In the genomic region with DNA sequence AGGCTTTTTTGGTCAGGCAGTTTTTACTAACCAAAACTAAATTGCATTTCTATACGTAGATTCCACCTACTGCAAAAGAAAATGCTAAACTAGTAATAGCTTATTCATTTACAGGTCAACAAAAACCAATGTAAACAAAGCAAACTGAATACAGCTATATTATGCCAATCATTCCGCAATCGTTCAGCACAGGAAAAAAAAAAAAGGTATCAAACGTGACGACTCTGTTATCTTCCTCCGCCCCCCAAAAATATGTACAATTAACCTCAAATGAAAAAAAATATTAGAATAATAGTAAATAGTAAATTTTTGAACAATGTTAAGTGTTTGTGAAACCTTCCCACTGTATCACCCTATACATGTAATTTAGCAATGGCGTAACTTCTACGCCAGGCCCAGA, we compare ENCODE assay signal across 8 mouse cellular contexts. TPM values are rescaled to one million over a fixed set of nuclear protein-coding genes. Genes with fewer than 3 reads are reported as not detected.
DNase-seq lines count a peak whose midpoint lies in the region; ATAC-seq and TF ChIP-seq lines count a peak whose summit lies in the region.

No protein-coding gene starts in this region.

- H3K36me3 ChIP-seq in embryonic facial prominence, embryonic 13.5 days = no peaks in the 10 kb centered on the region
- H3K36me3 ChIP-seq in intestine, embryonic 16.5 days (ENCODE audit: control insufficient read depth, insufficient read depth, low read length) = no peaks in the 10 kb centered on the region
- H3K36me3 ChIP-seq in neural tube, embryonic 13.5 days = no peaks in the 10 kb centered on the region

- H3K9ac ChIP-seq in embryonic facial prominence, embryonic 13.5 days = peak overlapping the region; percentile 97
- H3K9ac ChIP-seq in intestine, embryonic 16.5 days (ENCODE audit: low read depth, low read length) = peak overlapping the region; percentile 96
- peak overlapping the region; percentile 88 for H3K9ac ChIP-seq in neural tube, embryonic 13.5 days

- peak overlapping the region; percentile 83 for H3K4me2 ChIP-seq in embryonic facial prominence, embryonic 13.5 days
- peak overlapping the region; percentile 84 for H3K4me2 ChIP-seq in intestine, embryonic 16.5 days (ENCODE audit: low read depth, low read length)
- peak overlapping the region; percentile 89 for H3K4me2 ChIP-seq in neural tube, embryonic 13.5 days

- peaks cover 23% of the 10 kb centered on the region for H3K4me1 ChIP-seq in embryonic facial prominence, embryonic 13.5 days
- peaks cover 16% of the 10 kb centered on the region for H3K4me1 ChIP-seq in intestine, embryonic 16.5 days (ENCODE audit: control insufficient read depth, insufficient read depth, low read length)
- H3K4me1 ChIP-seq in neural tube, embryonic 13.5 days (replicated peaks) = peaks cover 35% of the 10 kb centered on the region

- TF ChIP-seq CTCF in left cerebral cortex, adult 2 months (IDR thresholded peaks at IDR 0.05) = no peak

- 17% methylated on average over 8 of the region's 8 CpGs for WGBS in embryonic facial prominence, embryonic 13.5 days
- WGBS in intestine, embryonic 16.5 days = 12% methylated on average over 8 of the region's 8 CpGs
- WGBS in neural tube, embryonic 13.5 days = 19% methylated on average over 8 of the region's 8 CpGs

- ATAC-seq in embryonic facial prominence, embryonic 13.5 days (ENCODE audit: insufficient number of reproducible peaks, insufficient read depth, low FRiP score, low TSS enrichment, low read depth) = no peak
- ATAC-seq in intestine, embryonic 16.5 days = no peak
- no peak for ATAC-seq in neural tube, embryonic 13.5 days (ENCODE audit: low read depth)

- no peaks in the 10 kb centered on the region for H3K9me3 ChIP-seq in embryonic facial prominence, embryonic 13.5 days
- no peaks in the 10 kb centered on the region for H3K9me3 ChIP-seq in intestine, embryonic 16.5 days (ENCODE audit: control insufficient read depth, low read length)
- H3K9me3 ChIP-seq in neural tube, embryonic 13.5 days = no peaks in the 10 kb centered on the region

- intact Hi-C loops in left cerebral cortex, adult 2 months (cut with DNase I) = no loop called here
- intact Hi-C loops in left cerebral cortex, postnatal 25 days (cut with DNase I) = no loop called here

- peak overlapping the region; percentile 98 for H3K4me3 ChIP-seq in left cerebral cortex, adult 2 months
- peak overlapping the region; percentile 98 for H3K4me3 ChIP-seq in embryonic facial prominence, embryonic 13.5 days
- peak overlapping the region; percentile 99 for H3K4me3 ChIP-seq in intestine, embryonic 16.5 days (ENCODE audit: low read length)
- H3K4me3 ChIP-seq in neural tube, embryonic 13.5 days = peak overlapping the region; percentile 75

- H3K27me3 ChIP-seq in embryonic facial prominence, embryonic 13.5 days = no peaks in the 10 kb centered on the region
- no peaks in the 10 kb centered on the region for H3K27me3 ChIP-seq in intestine, embryonic 16.5 days (replicated peaks; ENCODE audit: control insufficient read depth, insufficient read depth, low read length)
- H3K27me3 ChIP-seq in neural tube, embryonic 13.5 days = no peaks in the 10 kb centered on the region

- H3K27ac ChIP-seq in left cerebral cortex, adult 2 months = peak overlapping the region; percentile 99
- H3K27ac ChIP-seq in embryonic facial prominence, embryonic 13.5 days = no peak overlapping the region
- H3K27ac ChIP-seq in intestine, embryonic 16.5 days (ENCODE audit: low read length) = no peak overlapping the region
- peak overlapping the region; percentile 97 for H3K27ac ChIP-seq in neural tube, embryonic 13.5 days (replicated peaks)

- DNase-seq in left cerebral cortex, adult 2 months (ENCODE audit: extremely low spot score in 1 of 2, low spot score in 2 of 2) = no peak
- DNase-seq in left cerebral cortex, postnatal 25 days (ENCODE audit: low spot score in 2 of 2) = no peak
- DNase-seq in left cerebral cortex, adult 8-10 months (ENCODE audit: low spot score in 2 of 2) = no peak
- no peak for DNase-seq in adrenal gland, adult 8-10 months
- DNase-seq in layer of hippocampus, adult 9-10 months (ENCODE audit: low spot score) = no peak

RNA-seq across cellular contexts. Expression of gene Fem1b, which starts 1.6 kb away (rescaled TPM):
- total RNA-seq in left cerebral cortex, adult 2 months (2021) = 100 to 1,000 TPM; 104 to 107 TPM
- total RNA-seq in left cerebral cortex, postnatal 25 days (2021) = 100 to 1,000 TPM; 103 to 115 TPM
- 19.8 and 20.2 TPM in 2 replicates for polyA plus RNA-seq in embryonic facial prominence, embryonic 13.5 days (2015; fragmentation: Nextera tagmentation; extraction: Ambion mirVana)
- 12.2 and 12.5 TPM in 2 replicates for polyA plus RNA-seq in intestine, embryonic 16.5 days (2015; fragmentation: Nextera tagmentation; extraction: Ambion mirVana)
- 44.6 and 45.3 TPM in 2 replicates for polyA plus RNA-seq in neural tube, embryonic 13.5 days (2015; fragmentation: Nextera tagmentation; extraction: Ambion mirVana)
- 100 to 1,000 TPM in 1 of 4 experiments, 10 to 100 TPM in 3; 88.3 to 100 (median 93.1) TPM for total RNA-seq in left cerebral cortex, adult 8-10 months (2022)
- total RNA-seq in adrenal gland, adult 8-10 months (2022) = 10 to 100 TPM; 32.0 to 39.4 (median 37.7) TPM

RNA-seq across cellular contexts. Expression of gene Cln6, which starts 28.5 kb away (rescaled TPM):
- total RNA-seq in left cerebral cortex, adult 2 months (2021) = 10 to 100 TPM; 10.0 to 11.9 TPM
- 10 to 100 TPM in 1 of 2 experiments, 1 to 10 TPM in 1; 9.2 to 10.5 TPM for total RNA-seq in left cerebral cortex, postnatal 25 days (2021)
- polyA plus RNA-seq in embryonic facial prominence, embryonic 13.5 days (2015; fragmentation: Nextera tagmentation; extraction: Ambion mirVana) = 15.8 and 21.2 TPM in 2 replicates
- polyA plus RNA-seq in intestine, embryonic 16.5 days (2015; fragmentation: Nextera tagmentation; extraction: Ambion mirVana) = 34.9 and 40.2 TPM in 2 replicates
- polyA plus RNA-seq in neural tube, embryonic 13.5 days (2015; fragmentation: Nextera tagmentation; extraction: Ambion mirVana) = 4.8 and 6.8 TPM in 2 replicates
- total RNA-seq in left cerebral cortex, adult 8-10 months (2022) = 10 to 100 TPM; 14.2 to 20.1 (median 15.6) TPM
- total RNA-seq in adrenal gland, adult 8-10 months (2022) = 10 to 100 TPM; 19.4 to 28.7 (median 23.5) TPM

RNA-seq across cellular contexts. Expression of gene Calml4, which starts 47.8 kb away (rescaled TPM):
- 1 to 10 TPM in 1 of 2 experiments, under 1 TPM in 1; 0.75 to 1.1 TPM for total RNA-seq in left cerebral cortex, adult 2 months (2021)
- 1 to 10 TPM; 1.4 to 2.7 TPM for total RNA-seq in left cerebral cortex, postnatal 25 days (2021)
- polyA plus RNA-seq in embryonic facial prominence, embryonic 13.5 days (2015; fragmentation: Nextera tagmentation; extraction: Ambion mirVana) = 5.9 and 9.8 TPM in 2 replicates
- polyA plus RNA-seq in intestine, embryonic 16.5 days (2015; fragmentation: Nextera tagmentation; extraction: Ambion mirVana) = 286 and 319 TPM in 2 replicates
- polyA plus RNA-seq in neural tube, embryonic 13.5 days (2015; fragmentation: Nextera tagmentation; extraction: Ambion mirVana) = 5.6 and 7.9 TPM in 2 replicates
- 1 to 10 TPM in 3 of 4 experiments, under 1 TPM in 1; 0.91 to 5.1 (median 1.7) TPM for total RNA-seq in left cerebral cortex, adult 8-10 months (2022)
- 10 to 100 TPM in 2 of 4 experiments, 1 to 10 TPM in 2; 7.4 to 13.6 (median 10.6) TPM for total RNA-seq in adrenal gland, adult 8-10 months (2022)

Comparison
In these comparisons a context has a peak if more than half of its experiments do, and no peak if none do; other contexts are left out.
1. H3K27ac ChIP-seq: peak in left cerebral cortex, adult 2 months (single experiment) and neural tube, embryonic 13.5 days (single experiment); none in embryonic facial prominence, embryonic 13.5 days (single experiment) and intestine, embryonic 16.5 days (single experiment).
2. Peak in every context shown above with its lines, with median percentiles within 50 percentile points of each other: H3K4me3 ChIP-seq, H3K4me2 ChIP-seq and H3K9ac ChIP-seq.